Mouse (Mus musculus) lung, postnatal 10 days (tissue): ENCODE results near the gene Gabre.
A peak's percentile ranks its signal among the peaks of the same experiment; 100 is the strongest.

ENCODE experiments used
- DNase-seq: peaks from one replicate; pipeline ENCODE4 v3.0.0; 2021

The Gabre gene

GRCm38 (mm10) chrX:72274659-72275371, at the start of gene Gabre:
Gene Gabre, minus strand, starts transcription at chrX:72274803.
- DNase-seq = peak; percentile 55

- no peak for DNase-seq
Measured at GRCm38 (mm10) chrX:72297812-72298211, 23.2 kb upstream of the Gabre start.

DNA sequence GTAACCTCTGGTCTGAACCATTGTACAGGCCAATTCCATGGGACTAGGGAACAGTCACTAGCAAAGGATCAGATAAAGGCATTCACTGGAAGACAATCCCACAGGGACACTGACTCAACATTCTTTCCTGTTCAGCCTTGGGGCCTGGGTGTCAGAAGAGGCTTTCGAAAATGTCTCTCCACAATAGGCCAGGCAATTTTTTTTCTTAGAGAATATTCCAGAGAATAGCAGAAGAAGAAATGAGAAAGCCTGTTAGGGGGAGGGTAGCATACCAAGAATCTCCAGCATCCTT, 715 bp upstream of the Gabre start:
- no peak for DNase-seq

DNA sequence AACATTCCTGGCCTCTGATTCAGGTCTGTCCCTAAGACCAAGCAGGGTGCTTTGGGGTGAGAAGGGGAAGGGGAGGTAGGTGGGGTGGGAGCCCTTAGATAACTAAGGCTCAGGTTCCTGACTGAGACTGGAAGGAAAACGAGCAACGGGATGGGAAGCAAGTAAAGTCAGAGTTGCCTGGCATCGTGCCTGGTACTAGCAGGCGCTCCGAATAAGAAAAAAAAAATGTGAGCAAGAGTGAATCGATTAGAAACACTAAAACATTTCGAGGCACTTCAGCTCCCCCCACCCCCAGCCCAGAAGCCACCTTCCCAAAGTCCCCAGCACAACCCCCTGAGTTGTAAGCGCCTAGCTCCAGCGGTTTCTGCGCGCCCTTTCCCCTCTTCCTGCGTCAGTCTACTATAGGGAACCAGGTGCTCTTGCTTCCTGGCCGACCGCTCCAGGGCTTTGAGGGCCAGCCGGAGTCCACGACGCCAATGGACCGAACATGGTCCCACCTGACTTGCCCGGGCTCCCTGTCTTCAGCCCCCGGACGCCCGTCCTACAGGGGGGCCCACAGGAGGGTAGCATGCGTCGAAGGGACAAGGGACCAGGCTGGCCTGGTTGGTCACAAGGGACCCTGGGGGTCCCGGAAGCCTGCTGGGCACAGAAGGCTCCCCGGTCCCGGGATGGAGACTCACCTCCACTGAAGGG, 491 bp downstream of the Gabre start:
- DNase-seq = peak; percentile 1

- DNase-seq = no peak
Measured at GRCm38 (mm10) chrX:72270637-72271036, 4.0 kb downstream of the Gabre start.

- DNase-seq = no peak
Measured at GRCm38 (mm10) chrX:72221717-72222116, 52.9 kb downstream of the Gabre start, which contains the start of gene Magea4. Gene Magea4, plus strand, starts transcription at chrX:72222017.
